Mouse (Mus musculus): Measurements from ENCODE around the gene Stard5. TPM values are rescaled to one million over a fixed set of nuclear protein-coding genes. Genes with fewer than 3 reads are reported as not detected.
A peak's percentile ranks its signal among the peaks of the same experiment; 100 is the strongest.

Stard5 gene
- total RNA-seq, 2 experiments from 2014 or later, result 6.6 to 8.0 TPM

GRCm38 (mm10) chr7:83631073-83631827, 509 bp upstream of the Stard5 start:
- DNase-seq (ENCODE audit: low spot score in 2 of 2), result no peak

DNA sequence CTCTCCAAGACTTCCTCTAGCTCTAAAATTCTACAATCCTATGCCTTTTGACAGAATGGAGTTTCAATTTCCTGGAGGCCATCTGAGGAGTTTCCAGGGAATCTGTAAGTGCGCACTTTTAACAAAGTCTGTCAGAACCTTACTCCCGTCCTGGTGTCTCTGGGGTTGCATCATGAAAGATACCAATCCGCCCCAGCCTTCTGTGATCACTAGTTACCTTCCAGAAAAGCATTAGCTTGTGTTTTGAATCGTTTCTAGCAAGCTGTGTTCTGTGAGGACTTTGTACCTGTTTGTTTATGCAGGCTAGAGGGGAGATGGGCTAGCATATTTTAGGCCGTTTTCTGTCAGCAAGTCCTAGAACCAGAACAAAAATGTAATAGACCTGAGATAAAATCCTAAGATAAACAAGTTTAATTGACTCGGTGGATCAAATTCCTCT, 942 bp downstream of the Stard5 start:
- no peak for DNase-seq (ENCODE audit: low spot score in 2 of 2)

DNA sequence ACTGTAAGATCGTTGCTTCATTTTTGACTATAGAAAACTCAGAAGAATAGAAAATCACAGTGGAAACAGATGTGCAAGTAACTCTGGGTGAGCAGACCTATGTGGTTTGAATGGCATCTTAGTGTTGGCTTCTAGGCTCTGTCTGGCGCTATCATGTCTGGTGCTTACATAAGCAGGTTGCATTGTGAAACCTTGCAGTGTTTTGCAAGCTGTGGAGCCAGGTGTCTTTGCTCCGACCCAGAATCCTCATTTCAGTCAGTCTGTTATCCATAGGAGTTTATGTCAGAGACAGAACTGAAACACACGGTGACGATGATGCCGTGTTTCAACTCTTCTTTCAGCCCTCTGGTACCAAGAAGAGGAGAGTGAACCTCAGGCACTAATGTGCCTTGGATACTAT, 2.1 kb downstream of the Stard5 start:
- DNase-seq (ENCODE audit: low spot score in 2 of 2), result no peak

DNA sequence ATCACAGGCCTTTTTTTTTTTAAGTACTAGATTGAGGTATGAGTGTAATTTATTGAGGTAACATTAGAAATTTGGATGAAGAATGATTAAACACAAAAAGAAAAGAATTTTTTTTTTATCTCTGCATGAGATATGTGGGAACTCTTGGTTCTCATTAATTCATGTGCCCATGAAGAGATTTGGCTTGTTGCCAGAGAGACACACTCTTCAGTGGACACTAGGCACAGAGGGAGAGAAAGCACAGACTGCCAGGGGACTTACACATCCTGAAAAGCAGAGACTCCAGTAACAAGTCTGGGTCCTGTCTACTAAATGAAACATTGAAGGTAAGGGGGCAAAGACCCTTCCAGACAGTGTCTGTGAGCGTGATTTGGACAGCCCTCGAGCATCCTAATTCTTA, 4.0 kb downstream of the Stard5 start:
- DNase-seq (ENCODE audit: low spot score in 2 of 2), result no peak

DNA sequence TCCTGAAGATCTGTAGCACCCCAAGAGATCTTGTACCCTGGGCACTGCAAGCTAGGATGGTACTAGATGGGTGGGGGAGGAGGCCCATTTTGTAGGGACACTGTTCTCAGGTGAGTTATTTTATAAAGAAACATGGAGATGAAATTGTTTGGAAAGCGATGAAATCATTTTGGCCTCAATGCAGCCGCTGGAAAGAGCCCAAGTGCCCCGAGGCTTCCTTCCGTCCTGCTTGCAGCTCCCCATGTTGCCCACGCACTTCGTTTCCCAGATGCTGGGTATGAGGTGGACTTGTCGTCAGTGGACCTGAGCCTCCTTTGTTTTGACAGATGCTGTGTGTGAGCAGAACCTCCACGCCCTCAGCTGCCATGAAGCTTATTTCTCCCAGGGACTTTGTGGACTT, 4.7 kb downstream of the Stard5 start:
- DNase-seq (ENCODE audit: low spot score in 2 of 2), result no peak

DNA sequence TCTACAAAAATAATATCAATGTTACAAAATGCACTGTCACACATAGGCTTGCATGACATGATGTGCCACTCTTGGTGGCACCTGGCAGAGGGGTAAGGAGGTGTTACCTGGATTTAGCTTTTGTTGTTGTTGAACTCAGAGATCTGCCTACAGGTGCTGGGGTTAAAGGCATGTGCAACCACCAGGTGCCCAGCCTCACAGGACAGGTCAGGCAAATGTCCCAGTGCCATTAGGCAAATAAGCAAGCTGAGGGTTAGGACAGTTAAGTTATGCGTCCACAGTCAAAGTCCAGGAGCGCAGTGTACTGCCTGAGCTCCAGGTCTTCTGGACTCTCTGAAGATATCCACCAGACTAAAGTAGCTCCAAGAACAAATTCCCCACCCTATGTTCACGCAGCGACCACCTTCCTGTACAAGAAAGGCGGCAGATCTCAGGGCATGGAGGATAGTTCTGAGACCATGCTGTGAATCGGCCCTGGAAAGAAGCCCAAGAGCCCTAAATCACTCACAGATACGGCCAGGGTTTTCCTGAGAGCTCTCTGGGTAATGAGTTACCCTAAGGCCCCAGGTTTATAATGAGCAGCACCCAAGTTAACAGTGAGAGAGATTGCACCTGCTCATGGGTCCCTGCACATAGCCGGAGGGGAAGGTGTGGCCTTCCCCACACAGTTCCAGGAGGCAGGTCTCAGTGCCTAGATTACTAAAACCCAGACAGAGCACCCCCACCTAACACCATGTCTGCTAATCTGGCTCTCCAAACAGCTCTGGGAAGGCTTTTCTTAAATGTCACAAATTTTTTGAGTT, 6.2 kb downstream of the Stard5 start:
- no peak for DNase-seq (ENCODE audit: low spot score in 2 of 2)

DNA sequence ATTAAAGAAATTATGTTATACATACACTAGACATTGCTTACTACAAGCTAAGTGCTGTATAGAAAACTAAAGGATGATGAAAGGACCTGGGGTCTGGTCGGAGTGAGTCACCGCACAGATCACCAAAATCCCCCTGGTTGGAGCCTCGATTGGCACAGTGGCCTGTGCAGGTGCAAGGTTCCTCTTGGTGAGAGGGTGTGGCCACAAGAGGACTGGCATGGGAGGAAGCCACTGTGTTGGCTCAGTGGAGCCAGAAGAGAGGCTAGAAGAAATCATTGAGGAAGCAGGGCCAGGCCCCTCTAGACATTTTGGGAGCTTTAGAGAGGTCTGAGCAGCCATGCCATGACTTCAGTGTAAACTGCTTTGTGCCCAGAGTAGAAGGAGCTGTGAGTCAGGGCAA, 7.3 kb downstream of the Stard5 start:
- no peak for DNase-seq (ENCODE audit: low spot score in 2 of 2)

- no peak for DNase-seq (ENCODE audit: low spot score in 2 of 2)
Observed at GRCm38 (mm10) chr7:83640581-83640980, 8.8 kb downstream of the Stard5 start.

DNA sequence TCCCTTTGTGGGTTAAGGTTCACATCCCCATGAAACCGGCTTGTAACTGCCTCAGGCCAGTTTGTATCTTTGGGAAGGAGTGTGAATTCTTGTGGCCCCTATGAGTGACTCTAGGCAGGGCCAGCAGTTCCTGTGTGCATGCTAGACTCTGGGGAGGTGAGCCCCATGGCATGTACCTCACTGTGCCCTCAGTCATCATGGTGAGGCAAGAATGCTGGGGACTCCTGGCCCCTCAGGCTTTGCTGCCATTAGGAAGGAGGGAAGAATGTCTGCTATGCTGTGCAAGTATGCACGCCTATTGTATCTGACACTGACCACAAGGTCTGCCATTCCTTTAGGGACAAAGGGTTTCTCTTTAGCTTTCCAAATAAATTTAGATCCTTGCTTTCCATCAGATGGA, 9.4 kb downstream of the Stard5 start:
- DNase-seq (ENCODE audit: low spot score in 2 of 2), result no peak

DNA sequence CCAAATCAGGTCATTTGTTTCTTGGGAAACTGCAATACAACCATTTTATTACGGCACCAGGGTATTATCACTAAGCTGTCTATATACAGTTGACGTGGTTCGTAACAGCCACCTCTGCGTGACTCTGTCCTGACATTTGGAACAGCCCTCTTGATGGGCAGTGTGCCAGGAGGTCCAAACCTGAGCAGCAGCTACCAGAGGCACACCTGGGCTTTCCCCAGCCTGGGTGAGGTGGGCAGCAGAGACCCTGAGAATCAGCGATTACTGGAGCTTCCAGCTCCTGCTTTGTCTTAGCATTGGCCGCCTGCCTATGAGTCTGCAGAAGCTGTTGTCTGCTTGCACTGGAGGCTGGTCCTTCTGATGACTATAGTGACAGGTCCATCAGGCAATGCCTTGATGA, 11.8 kb downstream of the Stard5 start:
- DNase-seq (ENCODE audit: low spot score in 2 of 2), result no peak

GRCm38 (mm10) chr7:83644761-83645160, 13.0 kb downstream of the Stard5 start:
- DNase-seq (ENCODE audit: low spot score in 2 of 2), result no peak

DNA sequence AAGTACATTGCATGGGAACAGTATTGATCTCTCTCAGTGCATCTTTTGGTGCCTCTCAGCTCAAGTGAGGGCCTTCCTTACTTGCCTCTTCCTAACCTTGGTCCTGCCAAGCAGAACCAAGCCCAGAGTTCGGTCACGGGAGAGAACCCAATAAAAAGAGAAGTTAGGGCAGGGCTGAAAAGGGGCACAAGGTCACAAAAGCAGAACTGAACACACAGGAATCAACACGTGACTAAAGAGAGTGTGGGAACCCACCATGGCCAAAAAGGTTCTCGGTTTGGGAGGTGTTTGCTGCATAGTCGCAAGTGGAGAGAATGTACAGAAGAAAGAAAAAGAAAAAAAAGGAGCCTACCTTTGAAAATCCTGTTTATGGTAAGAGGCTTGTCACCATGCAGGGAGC, 13.7 kb downstream of the Stard5 start:
- DNase-seq (ENCODE audit: low spot score in 2 of 2), result no peak

GRCm38 (mm10) chr7:83648807-83649206, 17.0 kb downstream of the Stard5 start:
- peak in 1 of 2 experiments; percentile 23 for DNase-seq (ENCODE audit: low spot score in 2 of 2)

DNA sequence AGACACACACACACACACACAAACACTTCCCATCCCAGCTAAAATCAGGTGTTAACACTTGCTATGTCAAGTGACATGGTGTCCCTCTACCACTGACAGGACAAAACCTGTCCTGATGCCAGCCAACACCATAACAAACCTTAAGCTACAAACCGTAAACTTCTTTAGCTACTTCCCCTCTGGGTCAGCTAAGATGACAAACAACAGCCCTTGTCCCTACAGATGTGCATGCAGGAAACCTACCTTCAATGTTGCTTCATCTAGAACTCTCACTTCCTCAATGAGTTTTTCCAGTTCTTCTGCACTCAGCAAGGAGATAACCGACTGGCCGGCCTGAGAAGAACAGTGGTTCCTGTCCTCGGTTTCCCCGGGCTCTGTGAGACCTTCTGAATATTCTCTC, 18.9 kb downstream of the Stard5 start:
- no peak for DNase-seq (ENCODE audit: low spot score in 2 of 2)

DNA sequence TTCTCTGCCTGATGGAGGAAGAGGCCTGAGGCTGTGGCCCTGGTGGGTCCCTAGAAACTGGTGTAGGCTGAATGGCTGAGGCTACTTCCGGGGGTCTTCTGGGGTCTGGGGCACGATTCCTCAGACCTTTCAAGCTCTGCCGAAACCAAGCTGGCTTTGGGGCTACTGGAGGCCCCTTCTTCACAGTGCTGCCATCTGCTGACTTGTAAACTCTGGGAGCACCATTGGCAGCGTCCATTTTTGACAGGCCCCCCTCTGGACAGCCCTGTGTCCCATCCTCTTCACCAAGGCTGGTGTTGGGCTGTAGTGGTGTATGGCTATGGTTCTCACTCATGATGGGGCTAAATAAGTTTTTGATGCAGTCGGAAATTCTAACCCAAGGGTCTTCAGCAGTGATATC, 20.7 kb downstream of the Stard5 start:
- no peak for DNase-seq (ENCODE audit: low spot score in 2 of 2)

DNA sequence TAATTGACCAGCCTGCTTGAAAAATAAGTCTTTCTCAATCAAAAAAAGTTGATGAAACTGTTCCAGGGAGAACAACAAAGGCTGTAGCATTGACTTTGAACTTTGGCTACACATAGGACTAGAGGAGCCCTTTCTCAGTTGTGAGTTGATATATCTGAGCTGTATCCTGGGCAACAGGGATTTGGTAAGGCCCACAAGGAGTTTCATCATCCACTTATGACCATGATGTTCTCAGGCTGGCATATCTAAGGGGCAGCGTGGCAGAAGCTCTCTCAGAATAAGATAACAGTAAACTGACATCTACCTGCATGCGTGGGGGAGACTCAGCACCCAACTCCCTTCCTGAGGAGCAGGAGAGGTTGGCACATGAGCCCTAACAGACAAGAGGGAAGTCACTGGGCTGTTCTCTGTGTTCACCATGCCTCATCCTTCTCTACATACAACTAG, 21.9 kb downstream of the Stard5 start:
- no peak for DNase-seq (ENCODE audit: low spot score in 2 of 2)

GRCm38 (mm10) chr7:83654196-83654595, 22.4 kb downstream of the Stard5 start:
- DNase-seq (ENCODE audit: low spot score in 2 of 2), result no peak

DNA sequence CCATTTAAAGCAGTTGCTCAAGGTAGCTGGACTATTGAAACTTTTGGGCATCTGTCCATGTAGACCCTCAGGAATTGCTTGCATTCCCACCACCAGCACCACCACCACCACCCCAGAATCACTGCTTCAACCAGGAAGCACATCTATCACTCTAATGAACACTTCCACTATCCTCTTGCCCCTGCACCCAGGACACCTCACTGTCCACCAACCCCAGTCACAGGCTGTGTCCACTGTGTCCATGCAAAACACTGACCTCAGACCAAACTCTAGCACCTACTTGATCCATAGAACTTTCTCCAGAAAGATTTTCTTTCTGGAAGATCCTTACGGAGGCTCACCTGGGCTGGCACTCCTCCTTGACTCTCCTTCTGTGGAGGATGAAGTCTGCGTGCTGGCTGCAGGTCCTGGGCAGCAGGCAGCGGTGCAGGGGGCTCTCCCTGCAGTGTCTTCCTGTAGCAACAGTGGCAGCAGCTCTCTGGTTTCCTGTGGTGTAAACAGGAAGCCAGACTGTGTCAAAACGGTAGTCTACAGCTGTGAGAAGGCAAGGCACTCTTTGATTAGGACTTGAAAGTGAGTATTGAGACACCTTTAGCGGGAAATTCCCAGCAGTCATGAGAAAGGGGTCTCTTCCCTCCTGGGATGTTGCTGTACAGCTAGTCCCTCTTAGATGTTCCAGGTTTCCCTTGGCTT, 23.3 kb downstream of the Stard5 start:
- DNase-seq (ENCODE audit: low spot score in 2 of 2), result no peak

DNA sequence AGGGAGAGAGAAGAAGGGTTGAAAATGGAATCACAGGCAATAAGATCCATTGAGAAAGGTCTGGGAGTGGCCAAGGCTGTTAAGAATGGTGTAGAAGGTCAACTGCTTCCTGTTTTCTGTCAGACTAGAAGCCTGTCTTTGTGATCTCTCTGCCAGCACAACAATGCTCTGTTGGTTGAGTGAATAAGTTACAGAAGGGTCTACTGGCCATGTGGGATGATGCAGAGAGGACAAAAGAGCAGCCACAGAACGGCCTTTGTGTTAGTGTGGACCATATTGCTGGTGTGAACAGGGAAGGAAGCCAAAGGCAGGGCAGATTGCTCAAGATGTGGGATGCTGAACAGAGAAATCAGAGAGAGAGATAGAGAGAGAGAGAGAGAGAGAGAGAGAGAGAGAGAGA, 27.0 kb downstream of the Stard5 start:
- no peak for DNase-seq (ENCODE audit: low spot score in 2 of 2)

GRCm38 (mm10) chr7:83659159-83660065, 27.7 kb downstream of the Stard5 start:
- no peak for DNase-seq (ENCODE audit: low spot score in 2 of 2)

DNA sequence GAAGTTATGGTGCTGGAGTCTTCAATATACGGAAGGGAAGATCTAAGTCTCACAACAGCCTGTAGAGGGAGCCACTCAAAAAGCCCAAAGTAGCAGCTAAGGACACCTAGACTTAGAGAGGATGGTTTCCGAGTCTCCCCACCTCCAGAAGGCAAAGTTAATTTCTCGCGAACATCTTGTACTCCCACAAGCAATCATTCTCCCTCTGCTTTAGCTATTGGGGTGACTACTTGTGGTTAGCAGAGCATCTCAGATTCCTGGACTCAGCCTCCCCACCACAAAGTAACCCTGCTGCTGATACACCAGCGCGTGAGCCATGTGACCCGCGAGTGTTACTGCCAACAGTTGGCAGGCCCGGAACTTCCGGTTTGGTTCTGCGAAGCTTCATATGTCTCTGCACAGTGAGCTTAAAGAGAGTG, 28.5 kb downstream of the Stard5 start:
- no peak for DNase-seq (ENCODE audit: low spot score in 2 of 2)

Measured in left cerebral cortex, adult 18-20 months (tissue).